Mouse (Mus musculus): ENCODE data around the gene Abhd12.

DNA sequence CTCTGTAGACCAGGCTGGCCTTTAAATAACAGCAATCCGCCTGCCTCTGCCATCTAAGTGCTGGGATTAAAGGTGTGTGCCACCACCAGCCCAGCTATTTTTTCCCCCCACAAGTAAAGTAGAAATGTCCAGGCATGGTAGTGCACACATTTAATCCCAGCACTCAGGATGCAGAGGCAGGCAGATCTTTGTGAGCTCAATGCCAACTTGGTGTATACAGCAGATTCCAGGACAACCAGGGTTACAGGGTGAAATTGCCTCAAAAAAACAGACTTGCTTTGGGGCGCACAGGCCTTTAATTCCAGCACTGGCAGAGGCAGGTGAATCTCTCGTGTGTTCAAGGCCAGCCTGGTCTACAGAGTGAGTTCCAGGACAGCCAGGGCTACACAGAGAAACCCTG lies 18.5 kb upstream of the Abhd12 start:
- TF ChIP-seq EP300 (IDR thresholded peaks at IDR 0.05; ENCODE audit: low read depth) (no peak), CTCF (IDR thresholded peaks at IDR 0.05; ENCODE audit: low read depth) (no peak)
